Mouse (Mus musculus) subcutaneous adipose tissue, adult 2 months (tissue): ENCODE results near the gene Ppfia3. TPM values are rescaled to one million over a fixed set of nuclear protein-coding genes. Genes with fewer than 3 reads are reported as not detected.

Experiments used
- polyA plus RNA-seq: library from polyadenylated mRNA; depleted of rRNA; stranded (reverse); fragments of >200 nt; gene quantifications from 2 replicates; pipeline ENCODE4 v1.2.3, GENCODE M21; 2012; ENCODE audit warnings: low replicate concordance; rRNA removed

Gene Ppfia3
- 2.0 and 2.5 TPM in 2 replicates for polyA plus RNA-seq

DNA sequence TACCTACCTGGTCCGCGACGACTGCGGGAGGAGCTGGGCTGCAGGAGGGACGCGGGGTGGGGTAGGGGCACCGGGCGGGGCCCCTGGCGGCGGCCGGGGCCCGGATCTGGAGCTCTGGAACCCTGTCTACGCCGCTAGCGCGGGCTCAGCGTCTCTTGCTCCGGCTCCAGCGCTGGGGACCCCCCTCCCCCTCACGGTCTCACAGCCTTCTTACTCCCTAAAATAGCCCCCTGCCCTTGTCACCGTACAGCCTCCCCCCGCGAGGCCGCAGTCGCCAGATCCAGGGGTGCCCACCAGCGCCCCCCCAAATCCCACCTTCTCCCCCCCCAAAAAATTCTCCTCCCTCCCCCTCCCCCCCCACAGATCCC lies at the start of gene Ppfia3:
Ppfia3 (minus strand) TSS at position 368 of the 368 bp plus-strand sequence.

GRCm38 (mm10) chr7:45413113-45413863 lies 46.5 kb upstream of the Ppfia3 start, which contains the start of gene Ntf5:
Gene Ntf5 (plus strand): TSS chr7:45413695.

GRCm38 (mm10) chr7:45405091-45406075 lies 38.6 kb upstream of the Ppfia3 start, which contains the start of gene Kcna7:
Gene Kcna7 (plus strand): TSS chr7:45405653.

DNA sequence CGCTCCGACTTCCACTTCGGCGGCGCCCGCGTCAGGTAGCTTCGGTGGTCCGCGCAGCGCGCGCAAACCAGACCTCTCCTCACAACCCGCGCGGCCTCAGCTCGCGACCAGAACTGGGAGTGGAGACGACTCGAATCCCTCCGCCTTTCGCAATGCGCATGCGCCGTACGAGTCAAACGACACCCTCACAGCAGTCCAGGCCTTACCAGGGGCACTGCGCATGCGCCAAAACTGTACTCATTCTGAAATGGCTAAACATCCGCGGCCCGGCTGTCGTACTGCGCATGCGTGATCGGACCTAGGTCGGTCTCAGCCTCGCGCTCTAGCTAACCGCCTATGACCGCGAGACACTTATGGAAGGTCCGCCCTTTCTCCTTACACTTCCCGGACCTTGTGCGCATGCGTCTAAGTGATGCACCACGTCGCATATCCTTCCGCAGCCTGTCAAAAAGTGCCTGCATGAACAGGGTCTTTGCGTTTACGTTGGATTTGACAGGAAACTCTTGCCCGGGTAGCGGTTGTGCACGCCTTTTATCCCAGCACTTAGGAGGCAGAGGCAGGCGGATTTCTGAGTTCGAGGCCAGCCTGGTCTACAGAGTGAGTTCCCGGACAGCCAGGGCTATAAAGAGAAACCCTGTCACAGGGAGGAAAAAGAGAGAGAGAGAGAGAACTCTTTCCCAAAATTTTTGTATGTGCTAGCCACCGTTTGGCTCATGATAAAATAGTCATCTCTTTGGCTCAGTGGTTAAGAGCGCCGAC lies 28.9 kb upstream of the Ppfia3 start, which contains the start of gene Snrnp70:
Snrnp70 (minus strand) TSS at position 165 of the 759 bp plus-strand sequence.

GRCm38 (mm10) chr7:45370475-45371311 lies 3.9 kb upstream of the Ppfia3 start, which contains the start of gene Lin7b:
Gene Lin7b (minus strand): TSS chr7:45370583.

DNA sequence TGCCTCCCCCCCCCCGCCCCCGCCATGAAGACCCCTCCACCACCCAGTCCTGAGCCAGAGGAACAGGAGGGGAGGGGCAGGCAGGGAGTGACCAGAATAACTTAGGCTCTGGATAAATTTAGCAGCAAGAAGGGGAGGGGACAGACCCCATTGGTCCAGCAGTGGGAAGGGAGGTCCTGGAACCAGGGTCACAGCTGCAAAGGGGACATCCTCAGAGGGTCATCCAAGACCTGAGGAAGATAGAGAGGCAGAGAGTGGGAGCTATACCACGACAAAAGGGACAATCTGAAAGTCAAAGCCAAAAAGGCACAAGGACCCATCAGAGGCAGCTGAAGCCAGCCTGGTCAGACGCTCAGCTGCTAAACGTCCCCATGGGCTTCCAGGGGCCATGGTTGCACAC lies 31.8 kb downstream of the Ppfia3 start, which contains the start of gene Hrc:
Hrc (plus strand) TSS at position 235 of the 400 bp plus-strand sequence.

GRCm38 (mm10) chr7:45333431-45333982 lies 33.3 kb downstream of the Ppfia3 start, which contains the start of gene Trpm4:
Gene Trpm4 (minus strand): TSS chr7:45333780.

Other genes with a start within 250 kb of the Ppfia3 start
- 294 and 506 TPM in 2 replicates for gene Rps11, start 242.6 kb downstream of the Ppfia3 start, polyA plus RNA-seq
- gene Rpl13a, start 238.3 kb downstream of the Ppfia3 start, polyA plus RNA-seq: 1,583 and 3,800 TPM in 2 replicates
- gene Gm45713, start 230.8 kb downstream of the Ppfia3 start, polyA plus RNA-seq: 5.4 and 12.9 TPM in 2 replicates
- 62.3 and 91.9 TPM in 2 replicates for gene Flt3l, start 230.6 kb downstream of the Ppfia3 start, polyA plus RNA-seq
- gene Pih1d1, start 212.7 kb downstream of the Ppfia3 start, polyA plus RNA-seq: 64.1 and 64.9 TPM in 2 replicates
- 35.1 and 56.5 TPM in 2 replicates for gene Aldh16a1, start 212.4 kb downstream of the Ppfia3 start, polyA plus RNA-seq
- gene Slc17a7, start 203.1 kb downstream of the Ppfia3 start, polyA plus RNA-seq: 0.08 TPM in 1 of 2 replicates, not detected in the other
- gene Gfy, start 187.4 kb downstream of the Ppfia3 start, polyA plus RNA-seq: not detected in 2 replicates
- gene Pth2, start 186.0 kb downstream of the Ppfia3 start, polyA plus RNA-seq: not detected in 2 replicates
- 0.09 and 0.14 TPM in 2 replicates for gene Ccdc155, start 162.1 kb downstream of the Ppfia3 start, polyA plus RNA-seq
- gene Dkkl1, start 154.9 kb downstream of the Ppfia3 start, polyA plus RNA-seq: 0.17 and 0.73 TPM in 2 replicates
- 30.9 and 110 TPM in 2 replicates for gene Tead2, start 151.3 kb downstream of the Ppfia3 start, polyA plus RNA-seq
- 37.7 and 42.8 TPM in 2 replicates for gene Cd37, start 127.9 kb downstream of the Ppfia3 start, polyA plus RNA-seq
- gene Slc6a16, start 125.9 kb downstream of the Ppfia3 start, polyA plus RNA-seq: not detected in 2 replicates
- 0.11 TPM in 1 of 2 replicates, not detected in the other for gene Slc6a21, start 89.5 kb downstream of the Ppfia3 start, polyA plus RNA-seq
- gene Trpm4, start 33.2 kb downstream of the Ppfia3 start, polyA plus RNA-seq: 20.9 and 38.3 TPM in 2 replicates
- 0.30 and 1.2 TPM in 2 replicates for gene Hrc, start 31.7 kb downstream of the Ppfia3 start, polyA plus RNA-seq
- 4.4 and 34.4 TPM in 2 replicates for gene Lin7b, start 3.6 kb upstream of the Ppfia3 start, polyA plus RNA-seq
- 195 and 299 TPM in 2 replicates for gene Snrnp70, start 28.7 kb upstream of the Ppfia3 start, polyA plus RNA-seq
- gene Kcna7, start 38.6 kb upstream of the Ppfia3 start, polyA plus RNA-seq: 0.07 and 0.18 TPM in 2 replicates
- 0.13 and 1.2 TPM in 2 replicates for gene Ntf5, start 46.7 kb upstream of the Ppfia3 start, polyA plus RNA-seq
- not detected in 2 replicates for gene Lhb, start 53.8 kb upstream of the Ppfia3 start, polyA plus RNA-seq
- 95.5 and 128 TPM in 2 replicates for gene Gys1, start 67.8 kb upstream of the Ppfia3 start, polyA plus RNA-seq
- 41.3 and 83.3 TPM in 2 replicates for gene Ruvbl2, start 71.1 kb upstream of the Ppfia3 start, polyA plus RNA-seq
- gene Ftl1, start 92.9 kb upstream of the Ppfia3 start, polyA plus RNA-seq: 2,999 and 3,958 TPM in 2 replicates
- 94.4 and 133 TPM in 2 replicates for gene Bax, start 99.9 kb upstream of the Ppfia3 start, polyA plus RNA-seq
- 0.20 and 0.76 TPM in 2 replicates for gene Tulp2, start 114.9 kb upstream of the Ppfia3 start, polyA plus RNA-seq
- 5.0 and 20.5 TPM in 2 replicates for gene Gm45808, start 119.8 kb upstream of the Ppfia3 start, polyA plus RNA-seq
- gene Dhdh, start 121.8 kb upstream of the Ppfia3 start, polyA plus RNA-seq: 21.6 and 53.7 TPM in 2 replicates
- gene Nucb1, start 143.4 kb upstream of the Ppfia3 start, polyA plus RNA-seq: 427 and 466 TPM in 2 replicates
- gene Ppp1r15a, start 159.2 kb upstream of the Ppfia3 start, polyA plus RNA-seq: 26.7 and 32.6 TPM in 2 replicates
- gene Plekha4, start 159.3 kb upstream of the Ppfia3 start, polyA plus RNA-seq: 12.8 and 21.4 TPM in 2 replicates
- gene Hsd17b14, start 187.9 kb upstream of the Ppfia3 start, polyA plus RNA-seq: 3.1 and 7.0 TPM in 2 replicates
- 143 and 215 TPM in 2 replicates for gene Bcat2, start 203.1 kb upstream of the Ppfia3 start, polyA plus RNA-seq
- 0.78 and 1.8 TPM in 2 replicates for gene Fgf21, start 248.5 kb upstream of the Ppfia3 start, polyA plus RNA-seq